Mouse (Mus musculus) liver (tissue): ENCODE measurements around the gene Nebl.

Experiments
- DNase-seq: peaks from one replicate; pipeline ENCODE4 v3.0.0-alpha.2; 2020; ENCODE audit warnings: mixed read lengths

Nebl gene

DNA sequence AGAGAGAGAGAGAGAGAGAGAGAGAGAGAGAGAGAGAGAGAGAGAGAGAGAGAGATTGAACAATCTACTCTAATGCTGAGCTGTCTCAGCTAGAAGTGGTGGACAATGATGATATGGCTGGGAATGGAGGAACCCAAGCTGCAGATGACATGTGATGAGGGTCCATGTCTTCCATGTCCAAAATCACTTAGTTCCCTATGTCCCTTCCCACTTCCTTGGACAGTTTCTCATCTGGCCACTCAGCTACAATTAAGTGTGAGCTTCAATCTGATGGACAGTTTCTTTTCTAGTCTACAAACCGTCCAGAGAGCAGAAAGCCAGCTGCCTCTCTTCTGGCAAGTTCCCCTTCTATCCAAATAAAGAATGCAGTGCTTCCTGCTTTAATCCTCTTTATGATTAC lies 221.3 kb downstream of the Nebl start:
- DNase-seq = no peak

DNA sequence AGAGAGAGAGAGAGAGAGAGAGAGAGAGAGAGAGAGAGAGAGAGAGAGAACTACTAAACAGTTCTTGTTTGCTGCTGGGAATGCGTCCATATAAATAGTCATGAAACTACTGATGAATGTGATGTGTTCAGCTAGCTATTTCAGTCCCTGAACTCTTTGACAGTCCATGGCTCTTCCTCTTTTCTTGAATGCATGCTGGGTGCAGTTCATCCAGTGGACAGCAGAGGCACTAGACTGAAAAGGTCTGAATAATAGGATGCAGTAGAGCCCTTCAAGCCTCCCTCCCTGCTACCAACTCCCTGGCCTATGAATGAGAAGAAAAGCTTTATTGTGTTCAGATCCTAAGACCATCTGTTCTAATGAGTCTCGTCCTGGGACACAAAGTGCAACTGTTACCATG lies 223.9 kb downstream of the Nebl start:
- DNase-seq = no peak

DNA sequence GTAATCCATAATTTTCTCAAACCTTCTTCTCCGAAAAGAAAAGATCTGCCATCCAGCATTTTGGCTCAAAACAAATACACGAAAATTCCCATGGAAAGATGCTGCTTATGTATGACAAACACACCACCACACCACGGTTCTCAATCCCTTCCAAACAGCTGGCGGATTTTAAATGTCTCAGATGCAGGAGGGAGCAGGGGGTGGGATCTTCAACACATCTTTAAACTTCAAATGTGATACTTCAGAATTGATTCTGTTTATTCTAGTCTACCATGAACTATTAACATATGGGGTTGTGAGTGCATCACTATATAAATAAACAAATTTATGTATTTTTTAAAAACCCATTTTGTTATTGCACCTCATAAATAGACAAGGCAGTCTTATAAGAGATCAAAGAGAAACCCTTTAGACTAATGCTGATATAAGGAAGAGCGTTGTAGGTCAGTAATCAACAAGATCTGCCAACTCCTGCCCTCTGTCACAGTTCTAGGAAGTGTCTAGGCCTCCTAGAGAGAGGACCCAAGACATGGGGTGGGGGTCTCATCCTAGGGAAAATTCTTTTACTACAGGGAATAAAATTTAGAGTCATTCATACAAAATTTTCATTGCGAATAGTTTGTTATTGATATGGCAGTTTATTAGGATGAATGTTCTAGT lies 227.0 kb downstream of the Nebl start:
- no peak for DNase-seq

- no peak for DNase-seq
Observed at GRCm38 (mm10) chr2:17501075-17501474, 230.2 kb downstream of the Nebl start.

GRCm38 (mm10) chr2:17465517-17466174 lies 265.6 kb downstream of the Nebl start:
- DNase-seq = no peak

- no peak for DNase-seq
Observed at GRCm38 (mm10) chr2:17460434-17460833, 270.8 kb downstream of the Nebl start.

- DNase-seq = no peak
Observed at GRCm38 (mm10) chr2:17453676-17454075, 277.6 kb downstream of the Nebl start.

GRCm38 (mm10) chr2:17448341-17448740 lies 282.9 kb downstream of the Nebl start:
- DNase-seq = no peak

- no peak for DNase-seq
Observed at GRCm38 (mm10) chr2:17443581-17443980, 287.7 kb downstream of the Nebl start.

DNA sequence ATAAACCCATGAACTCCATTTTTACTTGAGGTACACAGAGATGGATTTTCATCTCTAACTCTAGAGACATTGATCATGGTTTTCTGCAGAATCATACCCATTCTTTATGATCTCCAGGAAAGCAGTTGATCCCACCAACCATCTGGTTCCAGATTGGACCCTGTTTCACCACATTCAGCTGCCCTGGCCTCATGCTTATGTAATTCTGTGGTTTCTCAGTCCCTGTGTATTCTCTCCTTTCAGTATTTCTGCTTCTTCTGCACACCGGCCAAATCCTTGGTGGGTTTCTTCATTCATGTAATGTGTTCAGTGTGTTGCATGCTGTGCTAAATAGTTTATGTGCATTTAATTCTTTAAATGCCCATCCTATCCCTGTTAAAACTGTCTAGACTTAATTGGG lies 292.9 kb downstream of the Nebl start:
- DNase-seq = no peak

DNA sequence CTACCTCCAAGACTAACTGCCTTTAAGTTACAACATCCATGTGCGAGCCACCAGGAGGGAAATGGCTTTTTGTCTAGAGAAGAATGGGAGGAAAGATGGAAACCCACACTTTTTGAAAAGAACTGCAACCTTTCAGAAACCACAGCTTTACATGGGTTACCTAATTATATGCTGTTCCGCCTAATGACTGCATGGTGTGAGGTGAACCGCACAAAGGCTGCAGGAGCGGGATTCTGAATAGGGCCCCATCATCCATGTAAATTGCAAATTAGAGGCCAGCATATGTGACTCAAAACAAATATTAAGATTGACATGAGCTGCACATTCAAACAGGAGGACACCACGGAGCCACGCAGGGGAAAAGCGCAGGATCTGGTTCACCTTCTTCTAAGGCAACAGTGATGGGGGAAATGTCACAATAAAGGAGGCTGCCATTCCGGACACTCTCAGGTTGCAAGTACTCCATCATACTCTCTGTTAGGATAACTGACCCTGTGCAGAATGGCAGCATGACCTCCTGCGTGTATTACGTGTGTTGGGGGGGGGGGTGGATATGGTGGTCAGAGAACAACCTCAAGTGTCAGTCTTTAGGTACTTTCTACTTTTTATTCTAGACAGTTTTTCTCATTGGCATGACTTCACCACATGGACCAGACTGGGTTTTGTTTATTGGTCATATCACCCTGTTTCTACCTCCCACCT lies 294.4 kb downstream of the Nebl start:
- no peak for DNase-seq

DNA sequence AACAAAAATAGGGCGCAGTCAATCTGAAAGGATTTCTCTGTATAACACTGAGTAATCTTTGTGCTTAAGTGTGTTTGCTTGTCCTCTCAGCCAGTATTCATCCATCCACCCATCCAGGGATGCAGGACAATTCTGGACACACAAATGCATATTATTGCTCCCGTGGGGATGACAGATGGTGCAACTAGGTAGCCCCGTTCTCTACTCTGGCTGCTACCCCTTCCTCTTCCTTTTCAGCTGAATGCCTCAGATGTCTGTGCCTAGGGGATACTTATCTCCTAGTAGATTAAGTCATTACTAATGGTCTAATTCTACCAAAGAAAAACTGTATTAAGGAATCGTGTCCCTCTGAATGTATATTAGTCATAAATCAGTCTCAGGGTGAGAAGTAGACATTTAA lies 296.0 kb downstream of the Nebl start:
- DNase-seq = no peak

GRCm38 (mm10) chr2:17429028-17429427 lies 302.2 kb downstream of the Nebl start:
- no peak for DNase-seq

DNA sequence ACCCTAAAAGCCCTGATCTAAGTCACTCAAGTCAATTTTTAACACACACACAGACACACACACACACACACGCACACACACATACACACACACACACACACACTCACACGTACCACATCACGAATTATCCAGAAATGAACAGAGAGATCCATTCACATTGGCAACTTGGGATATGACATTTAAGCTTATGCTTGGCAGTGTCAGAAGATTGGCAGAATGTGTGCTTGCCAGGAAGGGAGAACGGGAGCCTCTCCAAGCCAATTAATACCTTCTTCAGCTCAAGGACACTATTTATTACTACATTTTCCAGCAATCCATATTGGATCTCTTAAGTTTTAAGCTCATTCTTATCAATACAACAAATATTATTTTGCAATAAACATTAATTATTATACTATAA lies 303.1 kb downstream of the Nebl start:
- DNase-seq = no peak

DNA sequence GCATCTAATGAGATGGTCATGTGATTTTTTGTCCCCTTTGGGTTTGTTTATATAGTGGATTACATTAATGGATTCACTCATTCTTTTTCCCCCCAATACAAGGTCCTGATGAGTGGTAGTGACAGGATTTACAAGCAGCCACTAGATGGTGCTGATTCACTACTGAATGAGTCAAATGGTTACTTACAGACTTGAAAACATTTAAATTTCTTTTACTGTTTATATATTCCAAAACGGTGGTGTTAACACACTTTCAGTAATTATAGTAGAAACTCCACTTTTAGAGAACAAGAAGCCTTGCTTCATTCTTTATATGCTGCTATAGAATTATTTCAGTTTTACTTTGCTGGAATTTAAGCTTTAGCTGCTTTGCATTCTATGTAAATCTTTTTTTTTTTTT lies 308.3 kb downstream of the Nebl start:
- DNase-seq = no peak

GRCm38 (mm10) chr2:17415347-17415746 lies 315.9 kb downstream of the Nebl start:
- DNase-seq = no peak

- DNase-seq = no peak
Observed at GRCm38 (mm10) chr2:17414324-17414723, 316.9 kb downstream of the Nebl start.

GRCm38 (mm10) chr2:17413496-17414268 lies 317.6 kb downstream of the Nebl start:
- DNase-seq = no peak

GRCm38 (mm10) chr2:17409276-17409675 lies 322.0 kb downstream of the Nebl start:
- no peak for DNase-seq

DNA sequence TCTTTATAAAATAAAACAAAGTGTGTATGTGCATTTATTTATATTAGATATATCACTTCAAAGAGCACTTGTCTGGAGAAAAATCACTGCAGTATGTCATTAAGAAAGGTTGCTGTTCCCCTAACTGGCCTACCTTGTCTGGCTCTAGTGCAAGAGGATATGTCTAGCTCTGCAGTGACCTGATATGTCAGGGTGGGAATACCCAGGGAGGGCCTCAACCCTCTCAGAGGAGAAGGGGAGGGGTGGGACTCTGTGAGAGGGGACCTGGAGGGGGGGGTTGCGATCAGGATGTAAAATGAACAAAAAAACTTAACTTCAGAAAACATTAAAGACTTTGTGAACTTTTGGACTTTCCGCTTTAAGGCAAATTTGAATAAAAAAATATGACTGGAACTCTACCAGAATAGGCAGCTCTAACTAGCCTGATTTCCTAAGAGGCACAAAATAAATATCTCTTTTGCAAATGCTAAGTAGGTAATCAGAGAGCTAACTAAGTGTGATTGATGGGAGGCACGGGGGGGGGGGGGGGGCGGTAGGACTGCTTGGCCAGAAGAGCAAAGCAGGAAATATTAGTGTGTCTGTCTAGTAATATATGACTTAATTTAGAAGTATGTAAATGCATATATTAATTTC lies 325.2 kb downstream of the Nebl start:
- no peak for DNase-seq

- no peak for DNase-seq
Observed at GRCm38 (mm10) chr2:17402511-17402910, 328.8 kb downstream of the Nebl start.

DNA sequence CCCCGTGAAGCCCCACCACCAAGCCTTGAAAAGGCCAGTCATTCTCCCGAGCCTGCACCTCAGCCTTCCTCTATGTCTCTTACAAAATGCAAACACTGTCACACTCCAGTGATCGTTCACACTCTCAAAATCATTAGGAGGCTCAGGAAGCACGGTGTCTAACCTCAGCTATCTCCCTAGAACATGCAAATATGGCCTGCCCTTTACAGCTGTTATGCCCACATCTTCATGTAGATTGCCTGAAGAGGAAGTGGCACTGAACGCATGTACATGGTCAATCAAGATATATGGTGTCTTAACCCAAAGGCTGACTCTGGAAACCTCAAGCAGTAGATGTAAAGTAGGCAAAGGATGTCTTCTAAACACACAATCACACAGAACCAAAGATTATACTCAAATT lies 335.0 kb downstream of the Nebl start:
- DNase-seq = no peak

- no peak for DNase-seq
Observed at GRCm38 (mm10) chr2:17391389-17391788, 339.9 kb downstream of the Nebl start.
